Mouse (Mus musculus): ENCODE measurements around the gene Cd300a. TPM values are rescaled to one million over a fixed set of nuclear protein-coding genes. Genes with fewer than 3 reads are reported as not detected.
A peak's percentile ranks its signal among the peaks of the same experiment; 100 is the strongest.

The Cd300a gene
- polyA plus RNA-seq, 1 experiment from 2014 or later, result 1.5 TPM

DNA sequence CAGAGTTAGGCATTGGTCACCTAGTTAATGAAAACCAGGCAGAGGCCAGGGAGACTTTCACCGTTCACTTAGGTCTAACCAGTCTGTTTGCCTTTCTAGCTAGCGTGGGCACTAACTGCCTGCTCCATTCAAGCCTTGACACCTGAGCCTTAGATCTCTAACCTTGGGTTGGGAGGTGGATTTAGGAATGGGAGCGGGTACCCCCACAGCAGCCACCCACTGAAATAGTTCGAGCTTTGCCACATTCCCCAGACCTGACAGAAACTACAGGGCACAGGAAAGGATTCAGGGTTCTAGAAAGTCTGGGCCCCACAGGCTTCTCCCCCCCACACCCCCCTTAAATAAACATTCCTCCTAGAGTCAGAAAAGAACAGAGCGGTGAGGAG lies 39.8 kb upstream of the Cd300a start:
- Histone ChIP-seq H3K27me3 (ENCODE audit: insufficient read depth, low read length) (no peaks in the 10 kb centered on the region), H3K4me2 (ENCODE audit: low read length) (peak overlapping the region; percentile 64), H3K9me3 (replicated peaks; ENCODE audit: low read length) (no peaks in the 10 kb centered on the region), H3K27ac (peak overlapping the region; percentile 99), H3K4me3 (replicated peaks; ENCODE audit: low read depth, low read length) (no peak overlapping the region), H3K4me1 (replicated peaks; ENCODE audit: insufficient read depth, low read length) (peaks cover 15% of the 10 kb centered on the region), H3K9ac (ENCODE audit: low read depth, low read length) (no peak overlapping the region), H3K36me3 (ENCODE audit: insufficient read depth, low read length) (no peaks in the 10 kb centered on the region)
- no peak for DNase-seq (ENCODE audit: low spot score)
- no peak for TF ChIP-seq CTCF (IDR thresholded peaks at IDR 0.05; ENCODE audit: low read depth)
- 19% methylated on average over 5 of the region's 5 CpGs for WGBS
- peak; percentile 1 for ATAC-seq (replicated peaks; ENCODE audit: low FRiP score, low read depth)

DNA sequence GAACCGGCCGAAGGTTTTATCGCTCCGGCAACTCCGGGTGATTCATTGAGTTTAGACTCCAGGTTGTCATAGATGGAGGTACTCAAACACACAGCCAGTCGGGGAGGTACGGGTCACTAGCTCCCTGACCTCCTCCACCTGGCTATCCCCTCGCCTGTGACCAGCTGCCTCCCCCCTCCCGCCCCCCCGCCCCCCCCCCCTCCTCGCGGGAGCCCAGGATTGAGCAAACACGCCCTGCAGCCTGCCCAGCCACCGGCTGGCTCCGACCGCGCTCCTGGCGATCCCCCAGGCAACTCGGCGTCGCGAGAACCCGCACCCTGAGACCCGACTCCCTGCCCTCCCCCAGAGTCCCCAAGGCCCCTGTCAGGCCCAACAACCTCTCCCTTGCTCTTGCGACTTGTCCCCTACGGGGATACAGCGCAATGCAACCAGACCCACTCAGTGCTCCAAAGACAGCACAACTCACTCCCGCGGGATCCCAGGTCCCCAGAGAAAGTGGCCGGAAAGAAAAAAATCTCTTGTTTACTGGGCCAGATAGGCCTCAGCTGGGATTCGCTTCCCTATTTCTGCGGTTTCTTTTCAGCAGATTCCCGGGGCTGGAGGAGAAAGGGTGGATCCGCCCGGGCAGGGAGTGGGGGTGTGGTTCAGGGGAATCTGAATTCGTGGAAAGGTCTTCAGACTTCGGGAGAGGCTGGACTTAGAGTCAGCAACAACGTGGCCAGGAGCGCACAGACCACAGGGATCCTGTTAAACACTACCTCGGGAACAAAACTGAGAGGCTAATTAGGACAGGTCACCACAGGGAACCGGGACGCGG lies 39.2 kb upstream of the Cd300a start, which contains the start of gene Gprc5c:
Gene Gprc5c (plus strand): TSS at position 701 of the 817 bp plus-strand sequence.
- Histone ChIP-seq H3K4me1 (replicated peaks; ENCODE audit: insufficient read depth, low read length) (peaks cover 16% of the 10 kb centered on the region), H3K36me3 (ENCODE audit: insufficient read depth, low read length) (no peaks in the 10 kb centered on the region), H3K9me3 (replicated peaks; ENCODE audit: low read length) (no peaks in the 10 kb centered on the region), H3K4me3 (replicated peaks; ENCODE audit: low read depth, low read length) (peak within 1 kb of the TSS; percentile 95), H3K4me2 (ENCODE audit: low read length) (peak within 1 kb of the TSS; percentile 64), H3K27ac (peak within 1 kb of the TSS; percentile 99), H3K9ac (ENCODE audit: low read depth, low read length) (peak within 1 kb of the TSS; percentile 93), H3K27me3 (ENCODE audit: insufficient read depth, low read length) (no peaks in the 10 kb centered on the region)
- ATAC-seq (replicated peaks; ENCODE audit: low FRiP score, low read depth) (peak; percentile 81), DNase-seq (ENCODE audit: low spot score) (peak; percentile 90)
- TF ChIP-seq CTCF (IDR thresholded peaks at IDR 0.05; ENCODE audit: low read depth), result no peak
- under 1% methylated on average over 39 of the region's 43 CpGs for WGBS

DNA sequence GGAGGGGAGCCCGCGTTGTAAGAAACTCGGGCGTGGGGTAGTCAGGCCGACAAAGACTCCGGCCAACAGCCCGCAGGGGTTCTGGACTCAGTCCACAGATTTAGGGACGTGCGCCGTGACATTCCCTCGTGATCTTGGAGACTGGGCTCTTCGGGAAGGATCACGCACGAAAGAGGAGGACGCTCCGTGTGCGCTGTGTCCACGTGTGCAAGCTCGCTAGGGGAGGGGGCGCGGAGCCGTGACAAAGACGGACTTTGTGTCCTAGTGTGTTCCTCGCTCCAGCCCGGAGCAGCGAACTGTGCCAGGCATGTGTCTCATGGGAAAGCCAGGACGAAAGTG lies 38.6 kb upstream of the Cd300a start:
- H3K4me1 ChIP-seq (replicated peaks; ENCODE audit: insufficient read depth, low read length), result peaks cover 16% of the 10 kb centered on the region
- peak overlapping the region; percentile 64 for H3K4me2 ChIP-seq (ENCODE audit: low read length)
- no peaks in the 10 kb centered on the region for H3K36me3 ChIP-seq (ENCODE audit: insufficient read depth, low read length)
- peak; percentile 68 for DNase-seq (ENCODE audit: low spot score)
- H3K27me3 ChIP-seq (ENCODE audit: insufficient read depth, low read length), result no peaks in the 10 kb centered on the region
- peak overlapping the region; percentile 93 for H3K9ac ChIP-seq (ENCODE audit: low read depth, low read length)
- under 1% methylated on average over 27 of the region's 27 CpGs for WGBS
- no peak for TF ChIP-seq CTCF (IDR thresholded peaks at IDR 0.05; ENCODE audit: low read depth)
- H3K9me3 ChIP-seq (replicated peaks; ENCODE audit: low read length), result no peaks in the 10 kb centered on the region
- peak; percentile 37 for ATAC-seq (replicated peaks; ENCODE audit: low FRiP score, low read depth)
- H3K27ac ChIP-seq, result peak overlapping the region; percentile 99
- peak overlapping the region; percentile 95 for H3K4me3 ChIP-seq (replicated peaks; ENCODE audit: low read depth, low read length)

DNA sequence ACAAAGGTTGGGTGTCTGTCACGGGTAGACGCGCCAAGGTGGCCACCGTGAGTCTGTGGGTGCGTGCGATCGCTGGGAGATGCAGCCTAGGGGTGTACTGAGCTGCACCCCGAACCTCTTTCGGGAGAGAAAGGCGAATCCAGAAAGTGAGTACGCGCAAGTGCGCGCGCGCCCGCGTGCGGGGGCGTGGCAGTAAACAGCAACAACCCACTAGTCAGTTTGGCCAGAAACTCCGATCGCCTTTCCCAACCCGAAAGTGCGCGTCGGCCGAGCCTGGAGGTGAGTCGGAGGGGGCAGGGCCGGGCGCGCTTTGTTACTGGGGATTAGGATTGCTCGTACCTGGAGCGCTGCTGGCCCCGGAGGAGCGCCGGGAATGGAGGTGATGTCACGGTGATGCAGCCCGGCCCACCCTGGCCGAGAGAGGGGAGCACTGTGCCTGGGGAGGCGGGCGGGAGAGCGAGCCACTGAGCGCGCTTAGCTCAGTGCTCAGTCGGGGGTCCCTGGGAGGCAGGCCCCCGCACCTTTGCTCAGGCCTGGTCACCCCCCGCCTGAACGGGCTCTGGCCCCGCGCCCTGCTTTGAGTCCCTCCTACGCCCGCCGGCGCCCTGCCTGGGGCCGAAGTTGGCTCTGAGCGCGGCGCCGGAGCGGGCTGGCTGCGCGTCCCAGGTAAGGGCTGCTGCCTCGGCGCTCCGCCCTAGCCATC lies 38.1 kb upstream of the Cd300a start:
- Histone ChIP-seq H3K9ac (ENCODE audit: low read depth, low read length) (peak overlapping the region; percentile 93), H3K4me3 (replicated peaks; ENCODE audit: low read depth, low read length) (peak overlapping the region; percentile 95), H3K27ac (peak overlapping the region; percentile 99), H3K27me3 (ENCODE audit: insufficient read depth, low read length) (no peaks in the 10 kb centered on the region), H3K36me3 (ENCODE audit: insufficient read depth, low read length) (no peaks in the 10 kb centered on the region), H3K9me3 (replicated peaks; ENCODE audit: low read length) (no peaks in the 10 kb centered on the region), H3K4me2 (ENCODE audit: low read length) (peak overlapping the region; percentile 64), H3K4me1 (replicated peaks; ENCODE audit: insufficient read depth, low read length) (peaks cover 16% of the 10 kb centered on the region)
- no peak for TF ChIP-seq CTCF (IDR thresholded peaks at IDR 0.05; ENCODE audit: low read depth)
- under 1% methylated on average over 65 of the region's 65 CpGs for WGBS
- ATAC-seq (replicated peaks; ENCODE audit: low FRiP score, low read depth) (peak; percentile 30), DNase-seq (ENCODE audit: low spot score) (peak; percentile 83)

DNA sequence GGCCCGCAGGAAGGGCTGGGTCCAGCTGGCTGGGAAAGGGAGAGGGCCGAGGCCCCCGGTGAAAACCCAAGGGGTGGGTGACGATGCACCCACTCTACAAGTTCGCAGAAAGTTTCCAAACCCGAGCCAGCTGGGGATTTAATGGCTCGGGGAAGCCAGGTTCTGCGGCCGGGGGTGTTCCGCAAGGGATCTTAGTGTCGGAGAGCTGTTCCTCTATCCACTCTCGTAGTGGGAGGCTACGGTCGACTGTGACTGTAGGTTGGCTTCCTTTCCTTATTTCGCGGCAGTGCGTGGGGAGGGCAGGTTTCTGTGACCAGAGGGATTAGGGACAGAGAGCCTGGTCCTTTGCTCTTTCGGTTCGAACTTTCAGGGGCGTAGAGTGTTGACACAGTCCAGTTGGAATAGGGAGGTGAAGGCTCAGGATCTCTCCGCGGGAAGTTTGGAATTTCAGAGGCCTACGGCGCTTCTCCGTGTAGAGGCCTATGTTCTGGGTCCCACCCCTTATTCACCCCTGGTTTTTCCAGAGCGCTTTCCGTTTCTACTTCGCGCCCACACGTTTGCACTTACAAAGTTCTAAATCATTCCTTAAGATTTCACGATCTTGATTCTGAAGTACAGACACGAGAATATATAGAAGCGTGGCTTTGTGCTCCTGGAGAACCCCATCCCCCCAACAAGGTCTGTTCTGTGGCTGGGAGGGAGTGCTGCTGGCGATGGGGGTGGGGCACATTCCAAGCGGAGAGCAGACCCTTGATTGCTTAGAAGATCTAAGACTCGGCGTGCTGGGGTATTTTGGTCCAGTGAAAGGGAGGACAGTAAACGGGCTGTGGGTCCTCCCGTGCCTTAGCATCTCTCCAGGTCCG lies 37.3 kb upstream of the Cd300a start:
- no peak for ATAC-seq (replicated peaks; ENCODE audit: low FRiP score, low read depth)
- no peak for TF ChIP-seq CTCF (IDR thresholded peaks at IDR 0.05; ENCODE audit: low read depth)
- Histone ChIP-seq H3K27ac (peak overlapping the region; percentile 99), H3K4me3 (replicated peaks; ENCODE audit: low read depth, low read length) (peak overlapping the region; percentile 95), H3K27me3 (ENCODE audit: insufficient read depth, low read length) (no peaks in the 10 kb centered on the region), H3K4me2 (ENCODE audit: low read length) (peak overlapping the region; percentile 64), H3K9me3 (replicated peaks; ENCODE audit: low read length) (no peaks in the 10 kb centered on the region), H3K4me1 (replicated peaks; ENCODE audit: insufficient read depth, low read length) (peaks cover 16% of the 10 kb centered on the region), H3K36me3 (ENCODE audit: insufficient read depth, low read length) (no peaks in the 10 kb centered on the region), H3K9ac (ENCODE audit: low read depth, low read length) (peak overlapping the region; percentile 93)
- 1% methylated on average over 40 of the region's 40 CpGs for WGBS
- peak; percentile 83 for DNase-seq (ENCODE audit: low spot score)
